Mouse (Mus musculus) bone marrow, adult 2 months (tissue): ENCODE results near the gene Klrg2.

ENCODE experiments used
- CTCF ChIP-seq: fragments of 200-500 bp; IDR thresholded peaks from 2 replicates; pipeline ENCODE4 v1.5.1; 2011; ENCODE audit warnings: low read length, control low read depth; ENCODE audit not compliant: control insufficient read depth, insufficient read depth
- POLR2A ChIP-seq: fragments of 200-500 bp; IDR thresholded peaks from 2 replicates; pipeline ENCODE4 v1.6.1; 2011; ENCODE audit warnings: low read depth, mild to moderate bottlenecking, control low read depth, low read length, borderline replicate concordance; ENCODE audit not compliant: control insufficient read depth

- TF ChIP-seq POLR2A (no peak), CTCF (no peak)
These were observed 11.0 kb downstream of the Klrg2 start for GRCm38 (mm10) chr6:38626086-38626485.
